Comparison of ENCODE assay signal across 10 mouse cellular contexts in the genomic region with DNA sequence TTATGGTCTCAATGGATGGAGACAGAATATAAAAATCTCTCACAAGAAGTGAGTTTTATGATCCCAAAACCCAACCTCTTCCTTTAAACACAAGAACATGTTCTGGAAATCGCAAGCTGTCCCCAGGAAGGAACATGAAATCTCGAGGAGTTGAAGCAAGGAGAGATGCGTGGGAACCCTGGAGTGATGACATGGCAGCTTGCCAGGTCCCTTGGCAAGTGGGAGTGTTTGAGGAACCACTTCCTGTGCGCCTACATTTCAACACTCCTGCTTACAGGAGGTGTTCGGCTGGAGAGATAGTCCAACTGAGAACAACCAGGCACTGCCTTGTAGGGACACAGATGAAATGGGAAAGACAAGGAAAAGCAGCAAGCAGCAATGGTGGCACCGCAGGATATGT.
A peak's percentile ranks its signal among the peaks of the same experiment; 100 is the strongest.
DNase-seq lines count a peak whose midpoint lies in the region; ATAC-seq and TF ChIP-seq lines count a peak whose summit lies in the region.
"Had no signal": no experiment of that assay in that cellular context is flagged by ENCODE, and none has a peak within 500 bp of the region (broad histone marks: within the 10 kb centered on the region; RNA-seq: fewer than 3 reads in every experiment).

No protein-coding gene starts in this region.

- no peak overlapping the region for H3K4me2 ChIP-seq in liver, postnatal 0 days (ENCODE audit: low read depth, low read length)
- no peak overlapping the region for H3K4me2 ChIP-seq in liver, embryonic 12.5 days
- H3K4me2 ChIP-seq in midbrain, embryonic 13.5 days (replicated peaks) = no peak overlapping the region
- H3K4me2 ChIP-seq: embryonic facial prominence, embryonic 12.5 days; liver, embryonic 15.5 days had no signal

- no peaks in the 10 kb centered on the region for H3K9me3 ChIP-seq in liver, postnatal 0 days (ENCODE audit: low read length)
- no peaks in the 10 kb centered on the region for H3K9me3 ChIP-seq in liver, embryonic 12.5 days (replicated peaks)
- no peaks in the 10 kb centered on the region for H3K9me3 ChIP-seq in midbrain, embryonic 13.5 days
- H3K9me3 ChIP-seq: embryonic facial prominence, embryonic 12.5 days; liver, embryonic 15.5 days had no signal

- TF ChIP-seq CTCF in liver, postnatal 0 days (IDR thresholded peaks at IDR 0.05; ENCODE audit: low read depth) = no peak

- no peak overlapping the region for H3K4me3 ChIP-seq in liver, postnatal 0 days (ENCODE audit: low read depth, low read length)
- H3K4me3 ChIP-seq in liver, embryonic 12.5 days = no peak overlapping the region
- H3K4me3 ChIP-seq in midbrain, embryonic 13.5 days (replicated peaks) = no peak overlapping the region
- H3K4me3 ChIP-seq: embryonic facial prominence, embryonic 12.5 days; liver, embryonic 15.5 days had no signal

- no peaks in the 10 kb centered on the region for H3K36me3 ChIP-seq in liver, postnatal 0 days (replicated peaks; ENCODE audit: insufficient read depth, low read length)
- no peaks in the 10 kb centered on the region for H3K36me3 ChIP-seq in liver, embryonic 12.5 days
- no peaks in the 10 kb centered on the region for H3K36me3 ChIP-seq in midbrain, embryonic 13.5 days
- H3K36me3 ChIP-seq: embryonic facial prominence, embryonic 12.5 days; liver, embryonic 15.5 days had no signal

- H3K9ac ChIP-seq in liver, postnatal 0 days (replicated peaks) = no peak overlapping the region
- no peak overlapping the region for H3K9ac ChIP-seq in liver, embryonic 12.5 days
- no peak overlapping the region for H3K9ac ChIP-seq in midbrain, embryonic 13.5 days (replicated peaks)
- H3K9ac ChIP-seq: embryonic facial prominence, embryonic 12.5 days; liver, embryonic 15.5 days had no signal

- no peaks in the 10 kb centered on the region for H3K27me3 ChIP-seq in liver, postnatal 0 days (ENCODE audit: insufficient read depth, low read length)
- H3K27me3 ChIP-seq in liver, embryonic 12.5 days (replicated peaks) = no peaks in the 10 kb centered on the region
- H3K27me3 ChIP-seq in midbrain, embryonic 13.5 days = no peaks in the 10 kb centered on the region
- H3K27me3 ChIP-seq: embryonic facial prominence, embryonic 12.5 days; liver, embryonic 15.5 days had no signal

- 37% methylated on average over 6 of the region's 6 CpGs for WGBS in liver, postnatal 0 days (ENCODE audit: insufficient replicate concordance)
- WGBS in liver, embryonic 12.5 days (ENCODE audit: insufficient replicate concordance) = 44% methylated on average over 6 of the region's 6 CpGs
- WGBS in midbrain, embryonic 13.5 days = 86% methylated on average over 6 of the region's 6 CpGs

- no peak for TF ChIP-seq EP300 in liver, postnatal 0 days (IDR thresholded peaks at IDR 0.05; ENCODE audit: low read depth)

- peaks cover 5% of the 10 kb centered on the region for H3K4me1 ChIP-seq in liver, postnatal 0 days (ENCODE audit: insufficient read depth)
- H3K4me1 ChIP-seq in liver, embryonic 12.5 days = no peaks in the 10 kb centered on the region
- H3K4me1 ChIP-seq in midbrain, embryonic 13.5 days (replicated peaks) = no peaks in the 10 kb centered on the region
- H3K4me1 ChIP-seq: liver, embryonic 15.5 days had no signal

- no peak for ATAC-seq in liver, postnatal 0 days
- ATAC-seq in liver, embryonic 12.5 days = no peak
- no peak for ATAC-seq in midbrain, embryonic 13.5 days

- intact Hi-C loops in left cerebral cortex, postnatal 14 days (cut with DNase I) = loop anchor here (2.0 to 5.0 kb wide), 4 partner anchors 15 to 175 kb away; no protein-coding TSS in a partner anchor

- no peak overlapping the region for H3K27ac ChIP-seq in liver, postnatal 0 days (ENCODE audit: low read depth)
- H3K27ac ChIP-seq in liver, embryonic 12.5 days = no peak overlapping the region
- H3K27ac ChIP-seq in midbrain, embryonic 13.5 days = no peak overlapping the region
- H3K27ac ChIP-seq: embryonic facial prominence, embryonic 12.5 days; liver, embryonic 15.5 days had no signal

- DNase-seq in cerebellum, postnatal 10 days = peak; percentile 72 to 75
- no peak for DNase-seq in cerebellum, adult 9-10 months
- peak; percentile 25 for DNase-seq in liver, postnatal 0 days
- peak; percentile 90 to 95 for DNase-seq in left cerebral cortex, postnatal 14 days (ENCODE audit: low spot score in 2 of 2)
- peak; percentile 55 for DNase-seq in skeletal muscle tissue, adult 2 months (ENCODE audit: low read depth, low spot score)
- DNase-seq in T-cell, adult 2 months (ENCODE audit: low spot score) = no peak

Comparison
In these comparisons a context has a peak if more than half of its experiments do, and no peak if none do; other contexts are left out.
1. DNase-seq: peak in cerebellum, postnatal 10 days (2 of 2), liver, postnatal 0 days (single experiment), left cerebral cortex, postnatal 14 days (2 of 2) and skeletal muscle tissue, adult 2 months (single experiment); none in cerebellum, adult 9-10 months (single experiment) and T-cell, adult 2 months (single experiment).